Mouse (Mus musculus) liver, embryonic 11.5 days (tissue): ENCODE measurements around the gene Tchhl1. TPM values are rescaled to one million over a fixed set of nuclear protein-coding genes. Genes with fewer than 3 reads are reported as not detected.

Source experiments
- ATAC-seq: fragments of 200-750 bp; cut with Nextera tagmentation; replicated peaks from 2 replicates; pipeline ENCODE4 v1.8.0; 2017; ENCODE audit warnings: moderate number of reproducible peaks, mild to moderate bottlenecking, moderate TSS enrichment, moderate library complexity; ENCODE audit not compliant: low FRiP score
- DNase-seq: peaks from one replicate; pipeline ENCODE4 v3.0.0-alpha.2; 2017; ENCODE audit warnings: low spot score
- H3K27ac ChIP-seq: fragments of 300-500 bp; sonication (generic); 2 replicates; pipeline ENCODE4 v1.5.1; 2014; ENCODE audit warnings: mild to moderate bottlenecking, low read depth, low read length, control low read depth
- H3K27me3 ChIP-seq: fragments of 300-500 bp; sonication (generic); replicated peaks from 2 replicates; pipeline ENCODE4 v1.6.1; 2014; ENCODE audit warnings: low read length, mixed read lengths; ENCODE audit not compliant: control insufficient read depth, insufficient read depth
- H3K36me3 ChIP-seq: fragments of 300-500 bp; sonication (generic); 2 replicates; pipeline ENCODE4 v1.6.1; 2014; ENCODE audit warnings: mild to moderate bottlenecking, low read length, moderate library complexity, mixed read lengths; ENCODE audit not compliant: control insufficient read depth, insufficient read depth
- H3K4me1 ChIP-seq: fragments of 300-500 bp; sonication (generic); replicated peaks from 2 replicates; pipeline ENCODE4 v1.6.1; 2014; ENCODE audit warnings: low read length, mixed read lengths; ENCODE audit not compliant: control insufficient read depth, insufficient read depth
- H3K4me2 ChIP-seq: fragments of 300-500 bp; sonication (generic); 2 replicates; pipeline ENCODE4 v1.6.1; 2014; ENCODE audit warnings: mild to moderate bottlenecking, control low read depth, moderate library complexity
- H3K4me3 ChIP-seq: fragments of 300-500 bp; sonication (generic); 2 replicates; pipeline ENCODE4 v1.5.1; 2014; ENCODE audit warnings: low read depth, low read length, control low read depth
- H3K9ac ChIP-seq: fragments of 300-500 bp; sonication (generic); 2 replicates; pipeline ENCODE4 v1.6.1; 2014; ENCODE audit warnings: low read depth, low read length, control low read depth
- H3K9me3 ChIP-seq: fragments of 300-500 bp; sonication (generic); 2 replicates; pipeline ENCODE4 v1.6.1; 2016; ENCODE audit warnings: low read length, inconsistent platforms, mixed read lengths; ENCODE audit not compliant: control insufficient read depth
- WGBS: fragments of 180-500 bp; shearing (Covaris S2); extraction: QIAGEN DNeasy Blood & Tissue Kit; methylation state at CpG from one replicate; pipeline ENCODE4 v1.1.7; 2014; 5-methylcytosine and 5-hydroxymethylcytosine counted together
- polyA plus RNA-seq: library from polyadenylated mRNA; unstranded; fragments of >200 nt; fragmentation: Nextera tagmentation; extraction: Ambion mirVana; gene quantifications from 2 replicates; pipeline ENCODE4 v1.2.1, GENCODE M21; 2014

Gene Tchhl1
- polyA plus RNA-seq, 1 experiment from 2014 or later: not detected

DNA sequence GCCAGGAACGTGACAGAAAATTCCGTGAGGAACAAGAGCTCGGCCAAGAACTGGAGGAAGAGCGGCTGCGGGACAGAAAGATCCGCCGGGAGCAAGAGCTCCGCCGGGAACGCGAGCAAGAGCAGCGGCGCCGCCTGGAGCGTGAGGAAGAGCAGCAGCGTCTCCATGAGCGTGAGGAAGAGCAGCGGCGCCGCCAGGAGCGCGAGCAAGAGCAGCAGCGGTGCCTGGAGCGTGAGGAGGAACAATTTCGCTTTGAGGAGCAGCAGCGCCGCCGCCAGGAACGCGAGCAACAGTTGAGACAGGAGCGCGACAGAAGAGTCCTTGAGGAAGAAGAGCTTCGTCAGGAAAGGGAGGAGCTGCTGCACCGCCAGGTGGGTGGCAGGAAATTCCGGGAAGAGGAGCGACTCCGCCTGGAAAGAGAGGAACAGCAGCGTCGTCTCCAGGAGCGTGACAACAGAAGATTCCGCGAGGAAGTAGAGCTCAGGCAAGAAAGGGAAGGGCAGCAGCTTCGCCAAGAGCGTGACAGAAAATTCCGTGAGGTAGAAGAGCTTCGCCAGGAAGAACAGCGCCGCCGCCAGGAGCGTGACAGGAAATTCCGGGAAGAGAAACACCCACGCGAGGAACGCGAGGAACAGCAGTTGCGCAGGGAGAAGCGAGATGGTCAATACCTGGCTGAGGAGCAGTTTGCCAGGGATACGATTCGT lies 21.3 kb upstream of the Tchhl1 start:
- DNase-seq (peak; percentile 69), ATAC-seq (peak; percentile 45; the same call in 1 of the 2 replicates)
- Histone ChIP-seq H3K36me3 (no peaks in the 10 kb centered on the region), H3K27me3 (peaks cover 55% of the 10 kb centered on the region), H3K4me3 (peak overlapping the region; percentile 58), H3K9ac (no peak overlapping the region), H3K27ac (no peak overlapping the region), H3K9me3 (no peaks in the 10 kb centered on the region), H3K4me1 (no peaks in the 10 kb centered on the region; the same call in 1 of the 2 replicates), H3K4me2 (peak overlapping the region; percentile 78)
- 1% methylated on average over 59 of the region's 59 CpGs for WGBS

DNA sequence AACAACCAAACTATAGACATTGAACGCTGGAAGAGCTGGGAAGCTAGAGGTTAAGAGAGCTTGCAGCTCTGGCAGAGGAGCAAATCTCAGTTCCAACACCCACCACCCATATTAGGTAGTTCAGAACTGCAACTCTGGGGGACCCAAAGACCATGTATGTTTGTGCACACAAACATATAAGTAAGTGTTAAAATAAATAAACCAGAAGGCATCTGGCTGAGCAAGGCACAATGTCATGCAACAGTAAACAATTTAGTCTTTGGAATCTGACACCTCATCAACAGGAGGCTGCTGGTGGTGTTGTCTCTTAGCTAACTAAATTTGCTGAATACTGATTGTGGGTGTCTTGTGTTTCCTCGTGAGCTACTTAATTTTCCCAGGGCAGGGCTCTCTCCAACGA lies 2.0 kb upstream of the Tchhl1 start:
- no peak for ATAC-seq
- no peaks in the 10 kb centered on the region for H3K4me1 ChIP-seq
- no peak overlapping the region for H3K4me2 ChIP-seq
- WGBS: 54% methylated on average over 3 of the region's 3 CpGs
- H3K27me3 ChIP-seq: no peaks in the 10 kb centered on the region
- no peak overlapping the region for H3K9ac ChIP-seq
- DNase-seq: no peak
- H3K9me3 ChIP-seq: no peaks in the 10 kb centered on the region
- H3K27ac ChIP-seq: no peak overlapping the region
- no peaks in the 10 kb centered on the region for H3K36me3 ChIP-seq
- H3K4me3 ChIP-seq: no peak overlapping the region

DNA sequence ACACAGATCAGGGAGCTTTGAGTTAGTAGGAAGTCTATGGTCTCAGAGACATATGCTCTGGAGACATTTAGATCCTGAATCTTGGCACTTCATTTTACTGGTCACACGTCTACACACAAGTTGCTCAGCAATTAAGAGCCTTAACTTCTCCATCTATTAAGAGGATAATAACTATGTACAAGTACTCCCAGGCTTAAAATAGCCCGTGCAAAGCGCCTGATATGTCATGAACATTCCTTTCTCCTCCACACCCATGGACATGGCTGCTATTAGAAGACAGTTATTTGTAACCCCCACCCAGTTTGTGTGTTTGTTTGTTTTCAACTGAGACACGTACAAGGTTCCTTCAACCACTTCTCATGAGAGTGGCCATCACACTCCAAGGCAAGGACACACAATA lies 1.4 kb upstream of the Tchhl1 start:
- Histone ChIP-seq H3K9ac (no peak overlapping the region), H3K4me1 (no peaks in the 10 kb centered on the region), H3K36me3 (no peaks in the 10 kb centered on the region), H3K9me3 (no peaks in the 10 kb centered on the region), H3K4me3 (no peak overlapping the region), H3K27ac (no peak overlapping the region), H3K27me3 (no peaks in the 10 kb centered on the region), H3K4me2 (no peak overlapping the region)
- DNase-seq (no peak), ATAC-seq (no peak)
- 79% methylated on average over 4 of the region's 4 CpGs for WGBS

DNA sequence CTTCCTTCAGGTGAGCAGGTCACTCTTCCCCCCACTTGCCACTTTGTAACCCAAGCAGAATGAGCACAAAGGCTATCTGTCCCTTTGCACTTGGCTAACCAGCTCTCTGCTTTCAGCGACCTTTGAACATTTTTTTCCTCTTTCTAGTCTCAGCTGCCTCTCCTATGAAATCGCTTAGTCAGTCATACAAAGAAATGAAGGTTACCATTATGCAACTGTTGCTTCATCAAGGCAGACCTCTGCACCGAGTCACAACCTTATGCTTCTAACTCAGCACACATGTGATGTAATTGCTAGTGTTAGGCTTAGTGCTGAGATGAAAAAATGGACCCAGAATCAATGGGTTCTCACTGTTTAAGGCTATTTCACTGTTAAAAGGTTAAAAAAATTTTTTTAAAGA lies 1.1 kb downstream of the Tchhl1 start:
- Histone ChIP-seq H3K4me1 (no peaks in the 10 kb centered on the region), H3K4me2 (no peak overlapping the region), H3K9me3 (no peaks in the 10 kb centered on the region), H3K27me3 (no peaks in the 10 kb centered on the region), H3K27ac (no peak overlapping the region), H3K9ac (no peak overlapping the region), H3K4me3 (no peak overlapping the region), H3K36me3 (no peaks in the 10 kb centered on the region)
- ATAC-seq (no peak), DNase-seq (no peak)
- WGBS: 60% methylated on average over 3 of the region's 3 CpGs

DNA sequence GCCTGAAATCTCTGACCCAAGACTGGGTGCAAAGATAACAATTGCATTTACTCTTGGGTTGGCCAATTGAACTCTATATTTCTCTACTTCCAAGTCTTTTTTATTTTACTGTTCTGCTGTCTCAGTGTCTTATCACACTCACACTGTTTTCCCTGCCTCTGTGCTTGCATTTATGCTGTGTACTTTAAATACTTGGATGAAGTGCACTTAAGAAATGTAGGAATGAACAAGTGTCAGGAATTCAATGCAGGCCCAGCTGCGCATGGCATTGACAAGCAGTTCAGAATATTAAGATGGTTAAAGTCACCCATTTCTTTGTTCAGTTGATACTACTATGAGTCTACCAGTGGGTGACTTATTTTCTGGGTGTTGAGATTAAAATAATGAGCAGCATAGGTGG lies 11.5 kb downstream of the Tchhl1 start:
- 98% methylated on average over 1 of the region's 1 CpGs for WGBS
- DNase-seq (no peak), ATAC-seq (no peak)

DNA sequence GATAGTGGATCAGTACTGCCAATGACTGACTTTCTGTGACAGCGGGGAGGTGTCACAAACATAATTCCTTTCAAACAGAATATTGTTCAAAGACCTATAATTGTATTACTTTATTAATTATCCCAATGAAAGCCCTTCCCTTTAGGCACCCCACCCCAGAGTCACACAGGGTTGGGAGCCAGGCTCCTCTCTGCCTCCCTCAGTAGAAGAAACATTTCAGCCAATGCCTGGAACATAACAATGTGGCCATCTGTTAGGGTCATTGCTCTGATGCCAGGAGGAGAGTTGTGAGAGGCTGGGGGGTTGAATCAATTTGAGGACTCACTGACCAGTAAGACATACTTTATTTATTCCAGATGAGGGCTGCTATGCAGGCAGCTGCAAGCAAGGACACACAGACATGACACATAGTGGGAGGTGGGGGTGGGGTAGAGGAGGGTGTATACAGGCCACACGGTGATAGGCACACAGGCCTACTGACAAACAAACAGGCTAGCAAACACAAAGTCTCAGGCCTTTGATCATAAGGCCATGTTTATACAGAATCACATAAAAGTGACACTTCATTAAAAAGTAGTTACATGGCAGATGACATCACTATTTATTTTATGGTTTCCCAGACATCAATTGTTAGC lies 13.5 kb downstream of the Tchhl1 start:
- DNase-seq (no peak), ATAC-seq (no peak)
- H3K4me2 ChIP-seq: no peak overlapping the region
- H3K4me3 ChIP-seq: no peak overlapping the region
- no peaks in the 10 kb centered on the region for H3K9me3 ChIP-seq
- no peaks in the 10 kb centered on the region for H3K27me3 ChIP-seq
- H3K4me1 ChIP-seq: no peaks in the 10 kb centered on the region
- no peaks in the 10 kb centered on the region for H3K36me3 ChIP-seq
- WGBS: 63% methylated on average over 2 of the region's 2 CpGs
- H3K27ac ChIP-seq: no peak overlapping the region
- no peak overlapping the region for H3K9ac ChIP-seq

More for the DNA sequence above, 11.5 kb downstream of the Tchhl1 start:
- no peaks in the 10 kb centered on the region for H3K27me3 ChIP-seq
- no peaks in the 10 kb centered on the region for H3K36me3 ChIP-seq
- H3K9ac ChIP-seq: no peak overlapping the region
- H3K4me3 ChIP-seq: no peak overlapping the region
- H3K4me2 ChIP-seq: no peak overlapping the region
- H3K4me1 ChIP-seq: no peaks in the 10 kb centered on the region
- no peaks in the 10 kb centered on the region for H3K9me3 ChIP-seq
- no peak overlapping the region for H3K27ac ChIP-seq

DNA sequence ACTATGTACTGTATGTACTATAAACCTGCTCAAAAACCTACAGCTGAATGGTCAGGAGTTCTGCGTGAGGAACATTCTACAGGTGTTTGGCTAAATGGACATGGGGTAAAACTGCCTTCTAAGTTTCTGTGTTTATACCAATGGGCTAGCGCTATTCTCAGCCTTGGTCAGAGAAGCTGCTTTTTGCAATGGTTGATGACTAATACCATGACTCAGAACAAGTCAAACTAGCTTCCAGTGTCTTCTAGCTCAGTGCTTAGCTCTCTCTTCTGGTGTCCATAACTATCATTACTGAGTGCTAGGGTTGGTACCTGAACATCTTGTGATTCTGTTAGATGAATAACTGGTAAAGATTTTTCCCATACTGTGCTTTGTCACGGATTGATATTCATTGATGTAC lies 17.1 kb downstream of the Tchhl1 start:
- ATAC-seq (no peak), DNase-seq (no peak)
- no peak overlapping the region for H3K4me2 ChIP-seq
- H3K27me3 ChIP-seq: no peaks in the 10 kb centered on the region
- H3K9ac ChIP-seq: no peak overlapping the region
- H3K27ac ChIP-seq: no peak overlapping the region
- no peaks in the 10 kb centered on the region for H3K9me3 ChIP-seq
- 75% methylated on average over 3 of the region's 3 CpGs for WGBS
- no peak overlapping the region for H3K4me3 ChIP-seq
- no peaks in the 10 kb centered on the region for H3K4me1 ChIP-seq
- no peaks in the 10 kb centered on the region for H3K36me3 ChIP-seq

DNA sequence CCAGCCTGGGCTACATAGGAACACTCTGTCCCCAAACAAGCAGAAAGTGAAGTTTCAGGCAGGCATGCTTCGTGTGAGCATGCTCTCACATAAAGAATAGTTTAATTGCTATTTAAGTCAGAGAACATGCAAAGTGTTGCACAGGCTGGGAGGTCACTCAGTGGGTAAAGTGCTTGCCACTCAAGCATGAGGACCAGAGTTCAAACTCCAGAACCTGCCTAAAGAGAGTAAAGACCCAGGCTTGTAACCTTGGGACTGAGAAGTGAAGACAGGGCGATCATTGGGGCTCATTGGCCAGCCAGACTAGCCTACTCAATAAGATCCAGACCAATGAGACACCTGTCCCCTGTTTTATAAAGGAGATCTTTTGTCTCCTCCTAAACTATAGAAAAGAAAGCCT lies 20.0 kb downstream of the Tchhl1 start:
- Histone ChIP-seq H3K4me1 (no peaks in the 10 kb centered on the region), H3K36me3 (no peaks in the 10 kb centered on the region), H3K27ac (no peak overlapping the region), H3K4me3 (no peak overlapping the region), H3K9ac (no peak overlapping the region), H3K27me3 (no peaks in the 10 kb centered on the region), H3K4me2 (no peak overlapping the region), H3K9me3 (no peaks in the 10 kb centered on the region)
- WGBS: 77% methylated on average over 2 of the region's 2 CpGs
- ATAC-seq (no peak), DNase-seq (no peak)

DNA sequence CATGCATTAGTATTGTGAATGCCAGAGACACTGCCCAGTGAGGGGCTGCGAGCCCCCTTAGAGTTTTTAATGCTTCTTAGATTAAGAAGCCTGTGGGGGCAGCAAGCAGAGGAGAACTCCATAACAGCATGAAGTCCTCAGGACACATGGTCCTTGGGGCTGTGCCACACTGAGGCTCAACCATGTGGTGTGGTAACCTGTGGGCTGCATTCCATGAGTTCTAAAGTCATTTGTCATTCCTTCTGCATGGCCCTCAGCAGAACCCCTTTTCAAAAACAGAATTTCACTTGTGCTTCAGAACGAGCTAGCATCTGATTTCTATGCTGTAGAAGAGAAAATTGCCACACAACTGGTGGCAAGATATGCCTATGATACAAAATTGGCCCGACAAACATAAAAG lies 23.6 kb downstream of the Tchhl1 start:
- Histone ChIP-seq H3K9me3 (no peaks in the 10 kb centered on the region), H3K9ac (no peak overlapping the region), H3K4me2 (no peak overlapping the region), H3K27me3 (no peaks in the 10 kb centered on the region), H3K4me3 (no peak overlapping the region), H3K4me1 (no peaks in the 10 kb centered on the region), H3K27ac (no peak overlapping the region), H3K36me3 (no peaks in the 10 kb centered on the region)
- DNase-seq: no peak
- no peak for ATAC-seq
- 55% methylated on average over 3 of the region's 3 CpGs for WGBS
